Mouse (Mus musculus) liver, adult 2 months (tissue): ENCODE measurements around the gene Rcn3. TPM values are rescaled to one million over a fixed set of nuclear protein-coding genes. Genes with fewer than 3 reads are reported as not detected.

Source experiments
- DNase-seq: peaks from one replicate; pipeline ENCODE4 v3.0.0-alpha.2; 2011; ENCODE audit warnings: low read depth, low spot score; ENCODE audit errors: extremely low read depth
- H3K27ac ChIP-seq: fragments of 200-500 bp; replicated peaks from 2 replicates; pipeline ENCODE4 v1.5.1; 2012; ENCODE audit warnings: low read depth, mild to moderate bottlenecking, control low read depth, inconsistent platforms, low read length; ENCODE audit not compliant: insufficient read depth
- H3K27me3 ChIP-seq: fragments of 200-500 bp; 2 replicates; pipeline ENCODE4 v1.6.1; 2012; ENCODE audit warnings: mild to moderate bottlenecking, moderate library complexity, low read length, inconsistent platforms; ENCODE audit not compliant: control insufficient read depth, insufficient read depth
- H3K36me3 ChIP-seq: fragments of 200-500 bp; 2 replicates; pipeline ENCODE4 v1.6.1; 2012; ENCODE audit warnings: low read length, inconsistent platforms; ENCODE audit not compliant: control insufficient read depth, insufficient read depth
- H3K4me1 ChIP-seq: fragments of 200-500 bp; 2 replicates; pipeline ENCODE4 v1.6.1; 2011; ENCODE audit warnings: low read length; ENCODE audit not compliant: control insufficient read depth, insufficient read depth
- H3K4me3 ChIP-seq: fragments of 200-500 bp; 2 replicates; pipeline ENCODE4 v1.5.1; 2011; ENCODE audit warnings: low read depth, mild to moderate bottlenecking, control low read depth, low read length, moderate library complexity; ENCODE audit not compliant: insufficient read depth
- H3K79me2 ChIP-seq: fragments of 200-500 bp; 2 replicates; pipeline ENCODE4 v1.6.1; 2012; ENCODE audit warnings: inconsistent platforms, mild to moderate bottlenecking, low read length, moderate library complexity; ENCODE audit not compliant: control insufficient read depth, insufficient read depth
- H3K9ac ChIP-seq: fragments of 200-500 bp; 2 replicates; pipeline ENCODE4 v1.6.1; 2012; ENCODE audit warnings: low read depth, mild to moderate bottlenecking, control low read depth, inconsistent platforms, low read length
- CTCF ChIP-seq: fragments of 200-500 bp; IDR thresholded peaks from 2 replicates; pipeline ENCODE4 v1.5.1; 2011; ENCODE audit warnings: low read depth, low read length, control low read depth
- POLR2A ChIP-seq: fragments of 200-500 bp; IDR thresholded peaks from 2 replicates; pipeline ENCODE4 v1.6.1; 2011; ENCODE audit warnings: low read length, control low read depth; ENCODE audit not compliant: insufficient read depth; ENCODE audit errors: extremely low read depth
- WGBS: fragments of 180-500 bp; shearing (Covaris S2); methylation state at CpG from one replicate; pipeline ENCODE4 v1.1.7; 2018; 5-methylcytosine and 5-hydroxymethylcytosine counted together
- polyA plus RNA-seq: library from polyadenylated mRNA; depleted of rRNA; stranded (reverse); fragments of >200 nt; gene quantifications from 2 replicates; pipeline ENCODE4 v1.2.3, GENCODE M21; 2012
- total RNA-seq: library from RNA; depleted of rRNA; stranded (reverse); fragments of >200 nt; gene quantifications from 2 replicates; pipeline ENCODE4 v1.2.3, GENCODE M21; 2014

Gene Rcn3
- total and polyA plus RNA-seq, 2 experiments, result 6.7 to 14.9 TPM

- Histone ChIP-seq H3K27me3 (no peaks in the 10 kb centered on the region), H3K27ac (no peak overlapping the region), H3K79me2 (peaks cover 9% of the 10 kb centered on the region), H3K9ac (no peak overlapping the region), H3K36me3 (no peaks in the 10 kb centered on the region), H3K4me1 (peaks cover 8% of the 10 kb centered on the region), H3K4me3 (no peak overlapping the region)
- no peak for DNase-seq
- 88% methylated on average over 6 of the region's 6 CpGs for WGBS
- TF ChIP-seq CTCF, result no peak
- TF ChIP-seq POLR2A, result no peak
Measured at GRCm38 (mm10) chr7:45060632-45061122, 31.3 kb downstream of the Rcn3 start.

- no peak overlapping the region for H3K4me3 ChIP-seq
- H3K9ac ChIP-seq, result no peak overlapping the region
- no peaks in the 10 kb centered on the region for H3K27me3 ChIP-seq
- no peak overlapping the region for H3K27ac ChIP-seq
- TF ChIP-seq CTCF (no peak), POLR2A (no peak)
- peaks cover 7% of the 10 kb centered on the region for H3K4me1 ChIP-seq
- 90% methylated on average over 10 of the region's 10 CpGs for WGBS
- no peaks in the 10 kb centered on the region for H3K36me3 ChIP-seq
- peaks cover 1% of the 10 kb centered on the region for H3K79me2 ChIP-seq
- no peak for DNase-seq
Measured at GRCm38 (mm10) chr7:45058607-45059571, 33.1 kb downstream of the Rcn3 start.

GRCm38 (mm10) chr7:45056972-45057348 is 35.1 kb downstream of the Rcn3 start:
- H3K79me2 ChIP-seq, result peaks cover 3% of the 10 kb centered on the region; the same call in 1 of the 2 replicates
- TF ChIP-seq POLR2A (no peak), CTCF (no peak)
- no peaks in the 10 kb centered on the region for H3K36me3 ChIP-seq
- DNase-seq, result no peak
- H3K27ac ChIP-seq, result no peak overlapping the region
- H3K9ac ChIP-seq, result no peak overlapping the region
- H3K4me1 ChIP-seq, result peaks cover 6% of the 10 kb centered on the region
- no peaks in the 10 kb centered on the region for H3K27me3 ChIP-seq
- no peak overlapping the region for H3K4me3 ChIP-seq

- H3K36me3 ChIP-seq, result no peaks in the 10 kb centered on the region
- 82% methylated on average over 14 of the region's 14 CpGs for WGBS
- DNase-seq, result no peak
- H3K9ac ChIP-seq, result no peak overlapping the region
- TF ChIP-seq POLR2A, result no peak
- TF ChIP-seq CTCF, result no peak
- H3K79me2 ChIP-seq, result peaks cover 6% of the 10 kb centered on the region; the same call in 1 of the 2 replicates
- peaks cover 11% of the 10 kb centered on the region for H3K4me1 ChIP-seq
- H3K4me3 ChIP-seq, result no peak overlapping the region
- H3K27me3 ChIP-seq, result no peaks in the 10 kb centered on the region
- H3K27ac ChIP-seq, result no peak overlapping the region
Measured at GRCm38 (mm10) chr7:45056329-45056971, 35.6 kb downstream of the Rcn3 start.

GRCm38 (mm10) chr7:45053931-45054510 is 38.0 kb downstream of the Rcn3 start:
- WGBS, result 1% methylated on average over 33 of the region's 33 CpGs
- no peak for TF ChIP-seq CTCF
- TF ChIP-seq POLR2A, result peak; percentile 93
- H3K4me3 ChIP-seq, result peak overlapping the region; percentile 68
- H3K36me3 ChIP-seq, result no peaks in the 10 kb centered on the region
- H3K27me3 ChIP-seq, result no peaks in the 10 kb centered on the region
- H3K4me1 ChIP-seq, result peaks cover 10% of the 10 kb centered on the region
- H3K79me2 ChIP-seq, result peaks cover 6% of the 10 kb centered on the region; the same call in 1 of the 2 replicates
- peak; percentile 99 for DNase-seq
- peak overlapping the region; percentile 84 for H3K27ac ChIP-seq
- peak overlapping the region; percentile 78 for H3K9ac ChIP-seq
